Mouse (Mus musculus) embryonic facial prominence, embryonic 12.5 days (tissue): ENCODE results near the gene Gm45021. TPM values are rescaled to one million over a fixed set of nuclear protein-coding genes. Genes with fewer than 3 reads are reported as not detected.

Source experiments
- ATAC-seq: fragments of 200-750 bp; cut with Nextera tagmentation; 2 replicates; pipeline ENCODE4 v1.8.0; 2017; ENCODE audit not compliant: insufficient number of reproducible peaks, insufficient read depth, low FRiP score, low TSS enrichment
- H3K27ac ChIP-seq: fragments of 300-500 bp; sonication (generic); 2 replicates; pipeline ENCODE4 v1.5.1; 2016; ENCODE audit warnings: mild to moderate bottlenecking
- H3K27me3 ChIP-seq: fragments of 300-500 bp; sonication (generic); 2 replicates; pipeline ENCODE4 v1.6.1; 2016; ENCODE audit warnings: mild to moderate bottlenecking, moderate library complexity
- H3K36me3 ChIP-seq: fragments of 300-500 bp; sonication (generic); 2 replicates; pipeline ENCODE4 v1.6.1; 2016; ENCODE audit warnings: mild to moderate bottlenecking
- H3K4me1 ChIP-seq: fragments of 300-500 bp; sonication (generic); 2 replicates; pipeline ENCODE4 v1.6.1; 2016
- H3K4me2 ChIP-seq: fragments of 300-500 bp; sonication (generic); replicated peaks from 2 replicates; pipeline ENCODE4 v1.6.1; 2016; ENCODE audit warnings: mild to moderate bottlenecking, moderate library complexity
- H3K4me3 ChIP-seq: fragments of 300-500 bp; sonication (generic); 2 replicates; pipeline ENCODE4 v1.5.1; 2016; ENCODE audit warnings: mild to moderate bottlenecking
- H3K9ac ChIP-seq: fragments of 300-500 bp; sonication (generic); 2 replicates; pipeline ENCODE4 v1.6.1; 2016; ENCODE audit warnings: mild to moderate bottlenecking, moderate library complexity
- H3K9me3 ChIP-seq: fragments of 300-500 bp; sonication (generic); 2 replicates; pipeline ENCODE4 v1.6.1; 2016; ENCODE audit warnings: mild to moderate bottlenecking, moderate library complexity
- WGBS: fragments of 180-500 bp; shearing (Covaris S2); methylation state at CpG from one replicate; pipeline ENCODE4 v1.1.7; 2016; 5-methylcytosine and 5-hydroxymethylcytosine counted together
- polyA plus RNA-seq: library from polyadenylated mRNA; unstranded; fragments of >200 nt; fragmentation: Nextera tagmentation; extraction: Ambion mirVana; gene quantifications from 2 replicates; pipeline ENCODE4 v1.2.1, GENCODE M21; 2016

The Gm45021 gene
- polyA plus RNA-seq, 1 experiment from 2014 or later = not detected

DNA sequence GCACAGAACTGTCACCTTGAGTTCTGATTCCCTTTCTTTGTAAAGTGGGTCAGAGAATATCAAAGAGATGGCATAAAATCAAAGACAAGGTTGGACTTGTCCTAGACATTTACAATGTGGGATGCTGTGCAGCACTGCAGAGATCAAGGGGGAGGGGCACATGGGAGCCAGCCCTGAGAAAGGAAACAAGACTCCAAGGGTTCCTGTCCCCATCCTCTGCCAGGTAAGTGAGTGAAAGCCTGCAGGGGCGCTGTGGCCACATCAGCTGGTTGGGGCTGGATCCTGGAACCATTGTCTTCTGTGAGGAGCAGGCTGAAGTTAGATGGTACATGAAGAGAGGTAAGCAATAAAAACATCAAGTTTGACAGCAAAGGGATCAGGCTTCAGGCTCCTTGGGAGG, 34.0 kb downstream of the Gm45021 start:
- Histone ChIP-seq H3K9me3 (no peaks in the 10 kb centered on the region), H3K9ac (no peak overlapping the region), H3K27ac (no peak overlapping the region), H3K36me3 (peaks cover 29% of the 10 kb centered on the region), H3K27me3 (peaks cover 29% of the 10 kb centered on the region), H3K4me2 (no peak overlapping the region), H3K4me1 (peaks cover 5% of the 10 kb centered on the region; the same call in 1 of the 2 replicates), H3K4me3 (no peak overlapping the region)
- ATAC-seq = no peak
- WGBS = 10% methylated on average over 1 of the region's 1 CpGs

DNA sequence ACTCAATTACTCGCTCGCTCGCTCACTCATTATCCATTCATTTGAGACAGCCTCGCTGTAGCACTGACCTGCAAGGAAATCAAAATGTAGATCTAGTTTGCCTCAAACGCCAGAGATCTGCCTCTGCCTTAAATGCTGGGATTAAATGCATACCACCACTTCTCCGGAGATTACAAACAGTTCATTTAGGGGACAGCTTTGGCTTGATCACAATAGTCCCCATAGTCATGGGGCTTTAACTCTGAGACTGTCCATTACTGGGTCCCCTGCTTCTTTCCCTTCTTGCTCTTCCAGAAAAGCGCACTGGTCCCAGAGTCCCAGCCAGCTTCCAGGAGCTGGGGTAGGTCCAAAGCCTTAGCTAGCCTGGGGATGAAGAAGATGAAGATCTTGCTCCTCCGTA, 37.1 kb downstream of the Gm45021 start, which contains the start of gene AI854703:
Gene AI854703 (plus strand): TSS at position 301 of the 400 bp plus-strand sequence.
- Histone ChIP-seq H3K4me2 (peak within 1 kb of the TSS; percentile 87), H3K9ac (peak within 1 kb of the TSS; percentile 12), H3K4me1 (peaks cover 15% of the 10 kb centered on the region; the same call in 1 of the 2 replicates), H3K27ac (no peak within 1 kb of the TSS), H3K9me3 (no peaks in the 10 kb centered on the region), H3K36me3 (peaks cover 6% of the 10 kb centered on the region; the same call in 1 of the 2 replicates), H3K4me3 (peak within 1 kb of the TSS; percentile 50), H3K27me3 (peaks cover 49% of the 10 kb centered on the region)
- no peak for ATAC-seq
- WGBS = 23% methylated on average over 8 of the region's 8 CpGs

DNA sequence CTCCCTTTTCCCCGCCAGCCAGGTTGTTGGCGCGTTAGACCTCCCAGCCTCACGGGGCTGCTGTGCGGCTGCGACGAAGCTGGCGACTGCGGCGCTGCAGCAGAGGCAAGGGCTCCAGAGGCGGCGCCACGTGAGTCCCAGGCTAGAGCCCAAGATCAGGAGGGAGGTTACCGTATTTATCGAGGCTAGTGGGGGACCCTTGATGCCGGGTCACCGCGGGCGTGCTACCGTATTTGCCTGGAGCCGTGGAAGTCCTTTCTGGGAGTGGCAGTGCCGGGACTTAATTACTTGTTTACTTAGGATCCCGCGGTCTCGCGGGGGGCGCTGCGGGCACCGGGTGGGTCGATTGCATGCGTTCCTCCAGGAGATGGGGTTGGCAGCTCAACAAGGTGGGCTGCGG, 37.6 kb downstream of the Gm45021 start:
- no peak for ATAC-seq
- H3K4me2 ChIP-seq = peak overlapping the region; percentile 87
- peaks cover 49% of the 10 kb centered on the region for H3K27me3 ChIP-seq
- peak overlapping the region; percentile 12; the same call in 1 of the 2 replicates for H3K9ac ChIP-seq
- H3K9me3 ChIP-seq = no peaks in the 10 kb centered on the region
- peaks cover 1% of the 10 kb centered on the region; the same call in 1 of the 2 replicates for H3K36me3 ChIP-seq
- peaks cover 15% of the 10 kb centered on the region; the same call in 1 of the 2 replicates for H3K4me1 ChIP-seq
- H3K4me3 ChIP-seq = peak overlapping the region; percentile 50
- no peak overlapping the region for H3K27ac ChIP-seq
- WGBS = under 1% methylated on average over 31 of the region's 32 CpGs

DNA sequence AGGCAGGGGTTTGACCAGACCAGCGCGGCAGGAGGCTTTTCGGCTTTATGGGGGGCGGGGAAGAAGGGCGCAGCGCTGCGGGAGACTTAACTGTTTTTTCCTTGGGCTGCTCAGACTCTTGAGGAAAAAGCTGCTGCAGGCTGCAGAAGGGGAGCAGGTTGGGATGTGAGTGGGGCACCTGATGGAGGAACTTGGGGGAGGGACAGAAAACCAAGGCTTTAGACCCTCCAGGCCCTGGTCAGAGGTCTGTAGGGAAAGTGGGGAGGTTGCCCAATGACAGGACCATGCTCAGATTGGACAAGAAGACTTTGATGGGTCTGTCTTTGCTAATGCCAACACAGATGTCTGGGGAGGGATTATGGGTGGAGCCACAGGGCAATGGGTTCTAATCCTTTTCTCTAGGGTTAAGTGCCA, 38.1 kb downstream of the Gm45021 start:
- Histone ChIP-seq H3K27ac (no peak overlapping the region), H3K4me2 (peak overlapping the region; percentile 87), H3K9ac (peak overlapping the region; percentile 12), H3K4me3 (peak overlapping the region; percentile 50), H3K36me3 (no peaks in the 10 kb centered on the region), H3K9me3 (no peaks in the 10 kb centered on the region), H3K4me1 (peaks cover 15% of the 10 kb centered on the region; the same call in 1 of the 2 replicates), H3K27me3 (peaks cover 49% of the 10 kb centered on the region)
- ATAC-seq = no peak
- 3% methylated on average over 7 of the region's 7 CpGs for WGBS

GRCm38 (mm10) chr6:48628377-48628776, 39.0 kb downstream of the Gm45021 start:
- H3K27me3 ChIP-seq = peaks cover 49% of the 10 kb centered on the region
- H3K4me3 ChIP-seq = no peak overlapping the region
- WGBS = 81% methylated on average over 3 of the region's 3 CpGs
- H3K9ac ChIP-seq = no peak overlapping the region
- 0 out of 2 replicates have a peak overlapping the region, but pooled peaks have one; percentile 86 for H3K4me2 ChIP-seq
- H3K27ac ChIP-seq = no peak overlapping the region
- no peak for ATAC-seq
- H3K9me3 ChIP-seq = no peaks in the 10 kb centered on the region
- no peaks in the 10 kb centered on the region for H3K36me3 ChIP-seq
- H3K4me1 ChIP-seq = peaks cover 15% of the 10 kb centered on the region; the same call in 1 of the 2 replicates

DNA sequence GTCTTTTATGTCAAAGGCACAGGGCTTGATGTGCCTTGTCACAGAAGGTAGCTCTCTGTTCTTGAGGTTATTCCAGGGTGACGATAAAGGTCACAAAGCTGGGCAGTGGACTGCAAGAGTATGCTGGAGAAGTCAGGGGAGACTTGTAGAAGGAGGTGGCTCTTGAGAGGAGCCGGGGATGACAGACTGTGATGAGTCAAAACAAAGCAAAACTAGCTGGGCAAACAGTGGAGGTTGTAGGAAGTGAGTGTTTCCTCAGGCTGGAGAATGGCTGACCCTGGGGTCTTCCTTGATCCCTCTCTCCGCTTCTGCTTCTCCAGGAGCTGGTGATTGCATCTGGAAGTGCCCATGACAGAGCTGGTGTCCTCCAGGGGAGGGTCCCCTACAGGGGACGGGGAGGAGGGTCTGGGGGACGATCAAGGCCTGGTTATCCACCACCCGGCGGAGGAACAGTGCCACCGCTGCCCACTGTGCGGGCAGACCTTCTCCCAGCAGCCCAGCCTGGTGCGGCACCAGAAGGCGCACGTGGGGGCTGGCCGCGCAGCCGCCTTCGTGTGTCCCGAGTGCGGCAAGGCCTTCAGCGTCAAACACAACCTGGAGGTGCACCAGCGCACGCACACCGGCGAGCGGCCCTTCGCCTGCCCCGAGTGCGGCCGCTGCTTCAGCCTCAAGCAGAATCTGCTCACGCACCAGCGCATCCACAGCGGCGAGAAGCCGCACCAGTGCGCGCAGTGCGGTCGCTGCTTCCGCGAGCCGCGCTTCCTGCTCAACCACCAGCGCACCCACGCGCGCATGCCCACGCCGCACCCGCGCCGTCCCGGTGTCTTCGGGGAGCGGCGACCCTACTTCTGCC, 39.6 kb downstream of the Gm45021 start:
- H3K27ac ChIP-seq = no peak overlapping the region
- H3K4me2 ChIP-seq = peak overlapping the region; percentile 86
- H3K36me3 ChIP-seq = no peaks in the 10 kb centered on the region
- ATAC-seq = no peak
- no peaks in the 10 kb centered on the region for H3K9me3 ChIP-seq
- peak overlapping the region; percentile 46 for H3K4me3 ChIP-seq
- H3K9ac ChIP-seq = peak overlapping the region; percentile 53
- peaks cover 49% of the 10 kb centered on the region for H3K27me3 ChIP-seq
- H3K4me1 ChIP-seq = peaks cover 15% of the 10 kb centered on the region; the same call in 1 of the 2 replicates
- 7% methylated on average over 54 of the region's 54 CpGs for WGBS

- ATAC-seq = no peak
- H3K4me2 ChIP-seq = peak overlapping the region; percentile 86
- no peaks in the 10 kb centered on the region for H3K36me3 ChIP-seq
- H3K27ac ChIP-seq = no peak overlapping the region
- peak overlapping the region; percentile 53 for H3K9ac ChIP-seq
- peak overlapping the region; percentile 46 for H3K4me3 ChIP-seq
- no peaks in the 10 kb centered on the region for H3K9me3 ChIP-seq
- H3K4me1 ChIP-seq = peaks cover 15% of the 10 kb centered on the region; the same call in 1 of the 2 replicates
- WGBS = 18% methylated on average over 13 of the region's 13 CpGs
- peaks cover 49% of the 10 kb centered on the region for H3K27me3 ChIP-seq
Observed at GRCm38 (mm10) chr6:48629661-48630034, 40.2 kb downstream of the Gm45021 start.

DNA sequence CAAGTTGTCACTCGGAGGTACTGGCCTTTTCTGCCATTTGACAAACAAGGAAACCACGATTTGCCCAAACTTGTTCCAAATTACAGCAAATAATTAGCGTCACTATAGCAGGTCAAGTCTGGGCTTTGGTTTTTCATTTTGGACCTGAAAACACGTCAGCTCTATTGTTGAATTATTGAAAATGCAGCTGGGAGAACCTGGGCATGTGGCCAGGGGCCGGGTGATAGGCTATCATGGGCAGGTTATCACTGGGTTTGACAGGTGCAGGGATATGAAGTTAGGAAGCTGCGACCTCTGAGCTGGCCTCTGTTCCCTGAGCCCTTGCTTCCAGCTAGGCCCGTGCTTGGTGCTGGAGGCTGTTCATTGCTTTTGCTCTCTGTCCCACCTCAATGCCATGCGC, 41.4 kb downstream of the Gm45021 start:
- Histone ChIP-seq H3K9ac (no peak overlapping the region), H3K9me3 (no peaks in the 10 kb centered on the region), H3K27ac (no peak overlapping the region), H3K4me1 (peaks cover 15% of the 10 kb centered on the region; the same call in 1 of the 2 replicates), H3K27me3 (peaks cover 43% of the 10 kb centered on the region), H3K36me3 (no peaks in the 10 kb centered on the region), H3K4me2 (no peak overlapping the region), H3K4me3 (no peak overlapping the region)
- ATAC-seq = no peak
- 84% methylated on average over 8 of the region's 8 CpGs for WGBS

DNA sequence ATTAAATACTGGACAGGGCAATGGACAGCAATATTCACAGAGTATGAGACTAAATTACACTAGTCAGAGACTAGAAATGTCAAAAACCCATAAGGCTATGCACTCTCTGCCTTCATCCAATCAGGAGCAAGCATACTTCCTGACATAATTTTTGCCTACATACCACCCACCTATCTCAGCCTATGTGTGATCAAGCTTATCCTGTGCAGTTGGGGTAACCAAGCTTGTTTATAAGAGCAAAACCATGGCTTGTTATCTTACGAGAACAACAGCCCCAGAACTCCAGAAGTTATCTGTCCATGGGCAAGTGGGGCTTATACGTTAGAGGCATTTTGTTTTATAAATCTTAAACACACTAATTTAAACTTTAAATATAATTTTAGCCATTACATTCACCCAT, 45.7 kb downstream of the Gm45021 start:
- Histone ChIP-seq H3K4me1 (no peaks in the 10 kb centered on the region), H3K27ac (no peak overlapping the region), H3K27me3 (peaks cover 3% of the 10 kb centered on the region; the same call in 1 of the 2 replicates), H3K36me3 (no peaks in the 10 kb centered on the region), H3K4me2 (no peak overlapping the region), H3K9me3 (no peaks in the 10 kb centered on the region), H3K9ac (no peak overlapping the region), H3K4me3 (no peak overlapping the region)
- ATAC-seq = no peak
- WGBS = 84% methylated on average over 2 of the region's 2 CpGs

DNA sequence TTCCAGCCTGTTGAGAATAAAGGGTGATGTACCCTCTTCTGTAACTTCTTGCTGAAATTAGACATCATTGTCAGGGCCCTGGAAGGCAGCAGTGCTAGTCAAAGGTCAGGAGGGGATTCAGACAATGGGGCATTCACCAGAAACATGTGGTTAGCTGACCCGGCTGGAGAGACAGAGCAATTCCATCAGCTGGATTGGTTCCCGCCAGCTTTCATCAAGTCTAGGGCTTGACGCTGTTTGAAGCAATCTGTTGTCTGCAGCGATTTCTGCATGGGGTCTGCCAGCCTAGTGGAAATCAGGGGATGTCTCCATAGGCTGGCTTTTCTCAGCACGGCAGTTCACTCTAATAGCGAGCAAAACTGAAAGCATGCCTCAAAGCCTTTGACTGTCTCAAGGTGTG, 47.1 kb downstream of the Gm45021 start:
- no peak for ATAC-seq
- WGBS = 32% methylated on average over 6 of the region's 6 CpGs
- H3K4me3 ChIP-seq = no peak overlapping the region
- no peaks in the 10 kb centered on the region for H3K36me3 ChIP-seq
- no peak overlapping the region for H3K27ac ChIP-seq
- no peak overlapping the region for H3K9ac ChIP-seq
- H3K4me1 ChIP-seq = no peaks in the 10 kb centered on the region
- no peaks in the 10 kb centered on the region for H3K9me3 ChIP-seq
- H3K4me2 ChIP-seq = no peak overlapping the region
- H3K27me3 ChIP-seq = no peaks in the 10 kb centered on the region

- 60% methylated on average over 6 of the region's 6 CpGs for WGBS
Observed at GRCm38 (mm10) chr6:48637811-48638500, 48.5 kb downstream of the Gm45021 start.

More at GRCm38 (mm10) chr6:48637811-48638500, 48.5 kb downstream of the Gm45021 start:
- Histone ChIP-seq H3K9ac (no peak overlapping the region), H3K27me3 (no peaks in the 10 kb centered on the region), H3K4me2 (no peak overlapping the region), H3K4me1 (no peaks in the 10 kb centered on the region), H3K27ac (no peak overlapping the region), H3K36me3 (no peaks in the 10 kb centered on the region), H3K9me3 (no peaks in the 10 kb centered on the region), H3K4me3 (no peak overlapping the region)
- no peak for ATAC-seq
